Mouse (Mus musculus) olfactory bulb, adult 2 months (tissue): ENCODE measurements at regions not wholly inside any gene's neighbourhood (a gene's known extent, or its start where the extent isn't known, plus 50 kb on each side); places are given as distances from the start of the nearest gene placed in this dataset.

Source experiments
- CTCF ChIP-seq: fragments of 200-500 bp; IDR thresholded peaks from 2 replicates; pipeline ENCODE4 v1.5.1; 2012; ENCODE audit warnings: low read depth, mild to moderate bottlenecking, low read length, moderate library complexity; ENCODE audit not compliant: insufficient read depth
- POLR2A ChIP-seq: fragments of 200-500 bp; IDR thresholded peaks from 2 replicates; pipeline ENCODE4 v1.6.1; 2012; ENCODE audit warnings: mild to moderate bottlenecking, low read depth, low read length, moderate library complexity; ENCODE audit not compliant: insufficient read depth

DNA sequence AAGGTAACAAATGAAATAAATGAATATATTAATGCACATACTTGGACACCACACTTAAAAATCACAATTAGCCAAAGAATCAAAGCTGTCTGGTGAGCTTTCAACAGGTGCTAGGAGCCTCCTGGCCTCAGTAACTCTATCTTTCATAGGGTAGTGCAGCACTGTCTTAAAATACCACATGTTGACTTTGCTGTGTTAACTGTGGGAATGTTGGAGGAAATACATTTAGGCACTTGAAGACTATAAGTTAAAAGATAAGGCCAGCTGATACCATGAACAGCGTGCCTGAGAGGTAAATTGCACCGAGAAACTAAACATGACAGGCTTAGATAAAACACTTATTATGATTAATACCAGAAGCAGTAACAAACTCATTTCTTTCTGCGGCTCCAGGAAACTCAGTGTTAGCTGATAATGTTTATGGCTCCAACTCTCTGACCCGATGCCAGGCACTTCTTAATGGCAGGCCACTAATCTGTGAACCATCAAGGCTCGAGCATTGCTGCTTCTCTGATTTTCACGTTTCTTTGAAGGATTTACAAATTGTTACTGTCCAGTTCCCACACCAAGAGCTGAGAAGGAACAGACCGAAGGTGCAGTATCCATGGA lies 343.8 kb upstream of the Fam241a start:
- TF ChIP-seq POLR2A (no peak), CTCF (no peak)
